Mouse (Mus musculus): ENCODE results near the gene Pola2. TPM values are rescaled to one million over a fixed set of nuclear protein-coding genes. Genes with fewer than 3 reads are reported as not detected.

Pola2 gene
- polyA plus RNA-seq, 1 experiment from 2014 or later = 72.3 TPM

DNA sequence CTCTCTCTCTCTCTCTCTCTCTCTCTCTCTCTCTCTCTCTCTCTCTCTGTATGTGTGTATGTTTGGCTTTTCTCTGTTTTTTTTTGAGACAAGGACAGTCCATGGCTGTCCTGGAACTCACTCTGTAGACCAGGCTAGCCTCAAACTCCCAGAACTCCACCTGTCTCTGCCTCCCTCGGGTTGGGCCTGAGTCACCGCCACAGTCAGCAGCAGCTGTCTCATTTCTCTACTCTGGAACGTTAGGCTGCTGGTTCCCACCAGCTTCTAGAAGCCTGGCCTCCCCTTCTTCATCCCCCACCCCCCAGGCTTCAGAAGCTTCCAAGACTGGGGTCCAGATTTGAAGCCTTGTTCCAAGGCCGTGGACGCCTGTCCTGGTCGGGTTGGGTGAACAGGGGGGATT is 25.6 kb upstream of the Pola2 start:
- Histone ChIP-seq H3K27ac (0 out of 2 replicates have a peak overlapping the region, but pooled peaks have one; percentile 23), H3K4me2 (peak overlapping the region; percentile 43; the same call in 1 of the 2 replicates), H3K4me1 (peaks cover 20% of the 10 kb centered on the region), H3K27me3 (no peaks in the 10 kb centered on the region), H3K9ac (no peak overlapping the region), H3K36me3 (peaks cover 7% of the 10 kb centered on the region; the same call in 1 of the 2 replicates), H3K9me3 (no peaks in the 10 kb centered on the region), H3K4me3 (no peak overlapping the region)
- ATAC-seq (ENCODE audit: borderline replicate concordance, extremely low read depth, low FRiP score, low TSS enrichment) = no peak
- WGBS = 48% methylated on average over 6 of the region's 6 CpGs

DNA sequence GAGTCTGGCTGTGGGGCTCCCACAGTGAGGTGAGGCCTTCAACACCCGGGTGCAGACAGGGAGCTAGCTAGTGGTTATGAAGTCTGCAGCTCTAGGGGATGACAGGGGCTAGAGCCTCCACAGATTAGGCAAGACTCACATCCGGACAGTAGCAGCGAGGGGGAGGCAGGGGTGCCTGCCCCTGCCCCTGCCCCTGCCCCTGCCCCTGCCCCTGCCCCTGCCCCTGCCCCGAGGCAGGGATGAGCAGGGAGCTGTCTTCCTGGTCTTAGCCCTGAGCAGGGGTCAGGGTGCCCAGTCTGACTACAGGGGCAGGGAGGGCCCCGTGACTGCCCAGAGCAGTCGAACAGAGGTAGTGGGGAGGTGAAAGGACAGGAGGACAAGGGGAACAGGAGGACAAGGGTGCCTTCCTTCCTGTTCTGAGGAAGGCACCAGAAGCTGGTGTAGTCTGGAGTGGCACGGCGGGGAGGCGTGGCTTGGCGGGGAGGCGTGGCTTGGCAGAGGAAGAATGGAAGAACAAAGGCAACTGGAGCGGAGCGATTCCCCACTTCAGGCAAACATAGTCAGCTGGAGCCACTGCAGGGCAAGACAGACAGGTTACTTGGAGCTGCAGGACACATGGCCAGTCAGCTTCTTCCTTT is 24.9 kb upstream of the Pola2 start:
- Histone ChIP-seq H3K9ac (0 out of 2 replicates have a peak overlapping the region, but pooled peaks have one; percentile 21), H3K4me1 (peaks cover 20% of the 10 kb centered on the region), H3K27ac (peak overlapping the region; percentile 50), H3K27me3 (no peaks in the 10 kb centered on the region), H3K36me3 (peaks cover 7% of the 10 kb centered on the region; the same call in 1 of the 2 replicates), H3K4me2 (peak overlapping the region; percentile 43), H3K4me3 (no peak overlapping the region), H3K9me3 (no peaks in the 10 kb centered on the region)
- 6% methylated on average over 12 of the region's 13 CpGs for WGBS
- ATAC-seq (ENCODE audit: borderline replicate concordance, extremely low read depth, low FRiP score, low TSS enrichment) = peak; percentile 49; the same call in 1 of the 2 replicates

DNA sequence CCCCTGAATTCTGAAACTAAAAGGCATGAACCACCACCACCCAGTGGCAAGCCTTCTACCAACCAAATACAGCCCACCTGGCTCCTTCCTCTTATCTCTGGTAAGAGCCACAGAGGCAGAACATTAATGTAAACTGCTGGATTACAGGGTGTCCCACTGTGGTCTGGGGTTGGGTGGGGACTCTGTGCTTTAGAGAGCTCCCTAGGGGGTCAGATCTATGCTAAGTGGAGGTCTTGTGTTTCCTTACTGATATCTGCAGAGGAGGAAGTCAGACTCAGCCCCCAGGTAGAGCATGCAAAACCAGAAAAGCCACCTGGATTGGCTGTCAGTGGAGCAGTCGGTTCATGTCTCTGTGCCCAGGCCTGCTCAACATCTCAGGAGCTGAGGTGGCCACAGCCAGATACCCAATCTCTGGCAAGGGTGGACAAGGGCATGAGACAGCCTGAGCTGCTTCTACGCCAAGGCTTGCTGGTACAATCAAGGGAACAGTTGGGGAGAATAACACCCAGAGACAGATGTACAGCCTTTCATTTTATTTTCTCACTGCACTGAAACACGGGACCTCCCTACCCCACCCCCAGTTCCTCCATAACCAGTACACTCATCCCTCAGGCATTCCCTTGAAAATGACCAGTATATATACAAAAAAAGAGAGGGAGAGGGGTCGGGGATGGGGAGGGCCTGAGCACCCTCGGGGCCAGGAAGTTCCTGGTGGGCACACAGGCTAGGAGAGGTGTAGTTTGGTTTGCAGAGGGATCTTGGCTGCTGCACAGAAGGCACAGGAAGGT is 24.2 kb upstream of the Pola2 start:
- WGBS = 40% methylated on average over 5 of the region's 5 CpGs
- Histone ChIP-seq H3K27ac (peak overlapping the region; percentile 50; the same call in 1 of the 2 replicates), H3K36me3 (peaks cover 7% of the 10 kb centered on the region; the same call in 1 of the 2 replicates), H3K4me3 (no peak overlapping the region), H3K27me3 (no peaks in the 10 kb centered on the region), H3K9me3 (no peaks in the 10 kb centered on the region), H3K9ac (no peak overlapping the region), H3K4me2 (no peak overlapping the region), H3K4me1 (peaks cover 20% of the 10 kb centered on the region)
- 0 out of 2 replicates have a peak, but pooled peaks have one; percentile 3 for ATAC-seq (ENCODE audit: borderline replicate concordance, extremely low read depth, low FRiP score, low TSS enrichment)

DNA sequence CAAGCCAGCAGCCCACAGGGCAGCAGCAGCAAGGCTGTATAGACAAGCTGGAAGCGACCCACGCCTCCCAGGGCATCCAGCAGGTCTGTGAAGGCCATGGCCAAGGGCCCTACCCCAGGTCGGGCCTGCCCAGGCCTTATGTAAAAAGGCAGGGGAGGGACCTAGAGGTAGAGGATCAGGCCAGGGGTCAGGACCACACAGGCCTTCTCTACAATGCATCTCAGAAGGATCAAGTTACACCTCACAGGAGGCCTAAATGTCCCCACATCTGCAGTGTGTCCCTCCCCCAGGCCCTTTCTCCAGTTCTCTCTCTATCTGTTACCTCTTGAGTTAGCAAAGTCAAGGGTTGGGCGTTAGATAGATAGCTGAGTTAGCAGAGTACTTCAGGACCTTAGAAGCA is 22.0 kb upstream of the Pola2 start, which contains the start of gene Slc22a20:
TSS of gene Slc22a20 (minus strand) at position 101 of the 400 bp plus-strand sequence.
- Histone ChIP-seq H3K36me3 (no peaks in the 10 kb centered on the region), H3K9ac (no peak within 1 kb of the TSS), H3K9me3 (no peaks in the 10 kb centered on the region), H3K27ac (no peak within 1 kb of the TSS), H3K4me1 (peaks cover 20% of the 10 kb centered on the region), H3K4me2 (no peak within 1 kb of the TSS), H3K27me3 (no peaks in the 10 kb centered on the region), H3K4me3 (no peak within 1 kb of the TSS)
- ATAC-seq (ENCODE audit: borderline replicate concordance, extremely low read depth, low FRiP score, low TSS enrichment) = no peak
- WGBS = 50% methylated on average over 4 of the region's 4 CpGs

DNA sequence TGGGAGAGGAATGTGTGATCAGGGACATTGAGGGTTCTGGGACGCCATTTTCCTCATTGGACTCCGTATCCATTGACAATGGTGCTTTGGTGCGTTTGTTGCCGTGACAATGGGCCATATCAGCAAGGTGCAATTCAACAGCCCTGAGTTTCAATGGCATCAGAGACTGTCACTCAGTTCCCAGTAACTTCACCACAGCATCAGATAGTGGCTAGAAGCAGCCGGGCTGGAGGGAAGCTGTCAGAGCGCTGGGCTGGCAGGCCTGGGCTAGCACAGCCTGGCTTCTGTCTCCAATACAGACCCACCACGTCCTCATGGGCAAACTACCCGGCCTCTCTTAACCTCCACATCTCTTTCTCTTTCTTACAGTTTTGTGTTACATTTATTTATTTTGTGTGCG is 16.5 kb upstream of the Pola2 start:
- no peak for ATAC-seq (ENCODE audit: borderline replicate concordance, extremely low read depth, low FRiP score, low TSS enrichment)
- Histone ChIP-seq H3K4me3 (no peak overlapping the region), H3K9ac (no peak overlapping the region), H3K4me1 (no peaks in the 10 kb centered on the region; the same call in 1 of the 2 replicates), H3K27ac (no peak overlapping the region), H3K27me3 (no peaks in the 10 kb centered on the region), H3K4me2 (no peak overlapping the region), H3K9me3 (no peaks in the 10 kb centered on the region), H3K36me3 (no peaks in the 10 kb centered on the region)
- WGBS = 81% methylated on average over 9 of the region's 9 CpGs

DNA sequence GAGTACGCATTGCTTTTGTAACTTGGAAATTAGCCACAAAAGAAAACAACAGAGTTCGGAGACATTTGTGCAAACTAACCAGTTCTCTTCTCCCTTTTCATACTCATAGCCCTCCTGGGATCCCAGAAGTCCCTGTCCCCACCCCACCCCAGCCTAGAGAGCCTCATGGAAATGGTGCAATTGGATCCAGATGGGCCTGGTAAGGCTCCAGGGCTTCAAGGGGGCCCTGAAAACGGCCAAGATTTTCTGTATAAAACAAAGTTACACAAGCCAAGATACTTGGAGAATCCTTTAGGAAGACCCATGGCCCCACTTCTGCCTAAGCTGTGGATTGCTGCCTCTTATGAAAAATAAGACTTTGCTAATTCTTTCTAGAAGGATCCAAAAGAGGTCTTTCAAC is 13.7 kb upstream of the Pola2 start:
- no peaks in the 10 kb centered on the region for H3K27me3 ChIP-seq
- H3K9me3 ChIP-seq = no peaks in the 10 kb centered on the region
- H3K9ac ChIP-seq = no peak overlapping the region
- H3K27ac ChIP-seq = no peak overlapping the region
- WGBS = 67% methylated on average over 3 of the region's 3 CpGs
- no peaks in the 10 kb centered on the region; the same call in 1 of the 2 replicates for H3K4me1 ChIP-seq
- no peaks in the 10 kb centered on the region for H3K36me3 ChIP-seq
- H3K4me3 ChIP-seq = no peak overlapping the region
- ATAC-seq (ENCODE audit: borderline replicate concordance, extremely low read depth, low FRiP score, low TSS enrichment) = no peak
- no peak overlapping the region for H3K4me2 ChIP-seq

DNA sequence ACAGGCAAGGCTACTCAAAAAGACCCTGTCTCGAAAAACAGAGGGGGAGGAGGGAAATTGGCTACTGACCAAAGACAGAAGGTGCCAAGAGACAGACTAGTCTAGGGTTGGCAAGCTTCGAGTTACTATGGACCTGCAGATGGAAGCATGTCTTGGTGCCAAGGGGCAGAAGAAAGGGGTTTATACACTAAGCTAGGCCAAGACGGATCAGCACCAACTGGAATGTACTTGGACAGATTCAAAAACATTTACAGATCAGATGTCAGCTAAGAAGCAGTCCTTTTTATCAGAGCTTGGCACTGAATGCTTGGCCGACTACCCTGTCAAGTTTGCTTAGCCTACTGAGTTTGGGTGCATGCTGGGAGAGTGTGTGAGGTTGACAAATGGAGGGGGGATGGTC is 11.7 kb upstream of the Pola2 start:
- no peak overlapping the region for H3K9ac ChIP-seq
- H3K4me1 ChIP-seq = no peaks in the 10 kb centered on the region; the same call in 1 of the 2 replicates
- no peaks in the 10 kb centered on the region for H3K27me3 ChIP-seq
- H3K4me3 ChIP-seq = no peak overlapping the region
- no peak overlapping the region for H3K27ac ChIP-seq
- ATAC-seq (ENCODE audit: borderline replicate concordance, extremely low read depth, low FRiP score, low TSS enrichment) = 0 out of 2 replicates have a peak, but pooled peaks have one; percentile 46
- no peak overlapping the region for H3K4me2 ChIP-seq
- H3K36me3 ChIP-seq = no peaks in the 10 kb centered on the region
- H3K9me3 ChIP-seq = no peaks in the 10 kb centered on the region
- WGBS = 51% methylated on average over 4 of the region's 4 CpGs

DNA sequence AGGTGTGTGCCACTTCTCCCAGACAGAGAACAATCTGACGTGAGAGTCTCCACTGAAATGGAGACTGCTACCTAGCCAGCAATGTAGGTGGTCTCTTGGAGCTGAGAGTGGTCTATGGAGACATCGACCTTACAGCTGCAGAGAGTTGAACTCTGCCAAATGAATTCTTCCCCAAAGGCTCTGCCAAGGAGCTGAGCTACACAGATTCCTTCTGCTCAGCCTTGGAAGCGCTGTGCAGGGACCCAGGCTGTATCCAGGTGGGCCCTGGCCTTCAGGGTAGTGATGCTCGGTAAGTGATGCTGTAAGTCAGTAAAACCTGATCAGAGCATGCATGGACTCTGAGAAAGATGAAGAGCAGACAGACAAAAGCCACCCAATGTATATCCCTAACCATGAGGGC is 11.1 kb upstream of the Pola2 start:
- Histone ChIP-seq H3K36me3 (no peaks in the 10 kb centered on the region), H3K9ac (no peak overlapping the region), H3K9me3 (no peaks in the 10 kb centered on the region), H3K27ac (no peak overlapping the region), H3K4me2 (no peak overlapping the region), H3K4me3 (no peak overlapping the region), H3K27me3 (no peaks in the 10 kb centered on the region), H3K4me1 (no peaks in the 10 kb centered on the region; the same call in 1 of the 2 replicates)
- 64% methylated on average over 4 of the region's 4 CpGs for WGBS
- no peak for ATAC-seq (ENCODE audit: borderline replicate concordance, extremely low read depth, low FRiP score, low TSS enrichment)

DNA sequence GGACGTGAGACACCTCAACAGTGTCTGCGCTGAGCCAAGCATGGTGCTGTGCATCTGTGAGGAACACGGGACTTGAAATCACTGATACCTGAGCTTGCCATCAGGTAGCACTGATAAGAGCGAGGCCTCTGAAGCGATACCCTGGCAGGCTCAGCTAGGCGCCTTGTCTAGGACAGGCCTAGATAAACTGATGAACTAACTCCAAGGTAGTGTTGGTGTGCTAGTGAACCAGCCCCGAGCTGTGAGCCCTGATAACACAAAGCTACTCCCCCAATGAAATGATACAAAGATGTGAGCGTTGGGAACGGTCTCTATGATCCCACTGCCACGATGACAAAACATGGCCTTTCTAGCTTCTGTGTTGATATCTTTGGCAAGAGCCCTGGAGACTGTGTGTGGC is 3.7 kb upstream of the Pola2 start:
- ATAC-seq (ENCODE audit: borderline replicate concordance, extremely low read depth, low FRiP score, low TSS enrichment) = no peak; the same call in 1 of the 2 replicates
- H3K27ac ChIP-seq = no peak overlapping the region
- no peak overlapping the region for H3K4me2 ChIP-seq
- H3K9ac ChIP-seq = no peak overlapping the region
- H3K36me3 ChIP-seq = no peaks in the 10 kb centered on the region
- peaks cover 15% of the 10 kb centered on the region for H3K4me1 ChIP-seq
- no peaks in the 10 kb centered on the region for H3K9me3 ChIP-seq
- H3K27me3 ChIP-seq = no peaks in the 10 kb centered on the region
- no peak overlapping the region for H3K4me3 ChIP-seq
- 72% methylated on average over 10 of the region's 10 CpGs for WGBS

DNA sequence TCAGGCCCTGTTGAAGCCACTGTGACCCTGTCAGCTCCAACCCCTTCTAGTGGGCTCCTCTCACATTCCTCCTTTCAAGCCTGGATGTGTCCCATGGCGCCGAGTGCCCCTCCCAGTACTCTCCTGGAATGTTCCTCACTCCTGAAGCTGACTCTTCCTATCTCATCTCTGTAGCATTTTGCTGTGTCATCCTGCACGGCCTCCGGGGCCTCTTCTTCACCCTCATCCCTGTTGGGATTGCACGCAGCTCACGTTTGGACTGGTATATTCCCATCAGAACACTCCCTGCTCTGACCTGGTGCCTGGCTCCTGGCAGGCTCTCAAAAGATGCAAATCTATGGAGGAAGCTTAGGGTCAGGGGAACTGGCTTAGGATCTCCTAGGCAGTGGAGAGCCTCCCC is 2.8 kb upstream of the Pola2 start:
- no peak overlapping the region for H3K9ac ChIP-seq
- H3K4me2 ChIP-seq = no peak overlapping the region
- WGBS = 44% methylated on average over 6 of the region's 6 CpGs
- H3K27me3 ChIP-seq = no peaks in the 10 kb centered on the region
- H3K4me3 ChIP-seq = no peak overlapping the region
- H3K9me3 ChIP-seq = no peaks in the 10 kb centered on the region
- H3K36me3 ChIP-seq = no peaks in the 10 kb centered on the region; the same call in 1 of the 2 replicates
- no peak overlapping the region for H3K27ac ChIP-seq
- ATAC-seq (ENCODE audit: borderline replicate concordance, extremely low read depth, low FRiP score, low TSS enrichment) = no peak
- peaks cover 23% of the 10 kb centered on the region for H3K4me1 ChIP-seq

DNA sequence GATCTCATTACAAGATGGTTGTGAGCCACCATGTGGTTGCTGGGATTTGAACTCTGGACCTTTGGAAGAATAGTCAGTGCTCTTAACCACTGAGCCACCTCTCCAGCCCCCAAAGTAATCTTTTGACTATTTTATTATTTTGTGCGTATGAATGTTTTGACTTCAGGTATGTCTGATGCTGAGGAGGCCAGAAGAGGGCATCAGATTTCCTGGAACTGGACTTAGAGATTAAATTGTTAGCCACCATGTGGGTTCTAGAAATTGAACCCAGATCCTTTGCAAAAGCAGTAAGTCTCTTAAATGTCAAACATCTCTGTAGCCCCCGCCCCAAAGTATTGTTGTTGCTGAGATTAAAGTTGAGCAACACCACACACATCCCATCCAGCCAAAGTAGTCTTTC is 1.9 kb upstream of the Pola2 start:
- Histone ChIP-seq H3K4me3 (no peak overlapping the region), H3K4me1 (peaks cover 26% of the 10 kb centered on the region), H3K27me3 (no peaks in the 10 kb centered on the region), H3K27ac (no peak overlapping the region), H3K4me2 (no peak overlapping the region), H3K9ac (no peak overlapping the region), H3K36me3 (no peaks in the 10 kb centered on the region; the same call in 1 of the 2 replicates), H3K9me3 (no peaks in the 10 kb centered on the region)
- 92% methylated on average over 2 of the region's 2 CpGs for WGBS
- ATAC-seq (ENCODE audit: borderline replicate concordance, extremely low read depth, low FRiP score, low TSS enrichment) = no peak

DNA sequence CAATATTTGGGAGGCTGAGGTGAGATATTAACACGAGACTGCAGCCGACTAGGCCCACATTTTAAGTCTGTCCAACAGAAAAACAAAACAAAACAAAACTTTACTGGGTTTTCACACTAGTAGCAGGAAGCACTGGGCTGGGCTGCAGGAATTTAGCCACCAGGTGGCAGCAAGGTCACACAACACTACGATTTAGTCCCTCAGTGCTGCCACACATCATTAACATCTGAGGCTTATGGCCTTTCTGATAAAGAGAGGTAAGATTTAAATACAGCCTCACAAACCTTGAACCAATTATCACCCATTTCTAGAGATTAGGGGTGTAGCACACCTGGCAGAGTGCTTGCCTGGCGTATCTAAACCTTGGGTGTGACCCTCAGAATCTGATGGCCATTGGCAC is 1.3 kb upstream of the Pola2 start:
- Histone ChIP-seq H3K9me3 (no peaks in the 10 kb centered on the region), H3K4me2 (no peak overlapping the region), H3K36me3 (no peaks in the 10 kb centered on the region; the same call in 1 of the 2 replicates), H3K27me3 (no peaks in the 10 kb centered on the region), H3K9ac (no peak overlapping the region), H3K27ac (no peak overlapping the region), H3K4me1 (peaks cover 26% of the 10 kb centered on the region), H3K4me3 (no peak overlapping the region)
- WGBS = 9% methylated on average over 4 of the region's 4 CpGs
- no peak for ATAC-seq (ENCODE audit: borderline replicate concordance, extremely low read depth, low FRiP score, low TSS enrichment)

Measured in lung, embryonic 15.5 days (tissue).